Mouse (Mus musculus) adrenal gland, postnatal 10 days (tissue): ENCODE measurements at regions not wholly inside any gene's neighbourhood (a gene's known extent, or its start where the extent isn't known, plus 50 kb on each side); places are given as distances from the start of the nearest gene placed in this dataset.

ENCODE experiments used
- DNase-seq: peaks from one replicate; pipeline ENCODE4 v3.0.0; 2021; ENCODE audit warnings: mixed read lengths

- no peak for DNase-seq
These were observed 385.1 kb upstream of the Mon1b start for GRCm38 (mm10) chr8:113250264-113250663.

GRCm38 (mm10) chr8:113254076-113254475 lies 381.3 kb upstream of the Mon1b start:
- DNase-seq: peak; percentile 28

GRCm38 (mm10) chr8:113259477-113259876 lies 375.9 kb upstream of the Mon1b start:
- DNase-seq: no peak

- no peak for DNase-seq
These were observed 372.1 kb upstream of the Mon1b start for GRCm38 (mm10) chr8:113263296-113263695.

GRCm38 (mm10) chr8:113271262-113271661 lies 364.1 kb upstream of the Mon1b start:
- DNase-seq: no peak

- no peak for DNase-seq
These were observed 335.0 kb upstream of the Mon1b start for GRCm38 (mm10) chr8:113300273-113300843.

- no peak for DNase-seq
These were observed 332.0 kb upstream of the Mon1b start for GRCm38 (mm10) chr8:113303426-113303825.

GRCm38 (mm10) chr8:113317169-113317568 lies 318.2 kb upstream of the Mon1b start:
- peak; percentile 4 for DNase-seq

- no peak for DNase-seq
These were observed 303.8 kb upstream of the Mon1b start for GRCm38 (mm10) chr8:113331576-113331975.

- DNase-seq: peak; percentile 15
These were observed 294.1 kb upstream of the Mon1b start for GRCm38 (mm10) chr8:113341306-113341705.

- DNase-seq: peak; percentile 25
These were observed 273.5 kb upstream of the Mon1b start for GRCm38 (mm10) chr8:113361900-113362299.

- DNase-seq: no peak
These were observed 271.2 kb upstream of the Mon1b start for GRCm38 (mm10) chr8:113364181-113364580.

- DNase-seq: no peak
These were observed 251.9 kb upstream of the Mon1b start for GRCm38 (mm10) chr8:113383517-113383916.

GRCm38 (mm10) chr8:113383974-113384373 lies 251.4 kb upstream of the Mon1b start:
- DNase-seq: no peak

GRCm38 (mm10) chr8:113389504-113389903 lies 245.9 kb upstream of the Mon1b start:
- DNase-seq: no peak

GRCm38 (mm10) chr8:113390038-113390437 lies 245.3 kb upstream of the Mon1b start:
- DNase-seq: no peak

- no peak for DNase-seq
These were observed 241.1 kb upstream of the Mon1b start for GRCm38 (mm10) chr8:113394319-113394718.

- DNase-seq: peak; percentile 5
These were observed 230.2 kb upstream of the Mon1b start for GRCm38 (mm10) chr8:113405158-113405557.

GRCm38 (mm10) chr8:113419352-113419751 lies 216.0 kb upstream of the Mon1b start:
- no peak for DNase-seq

GRCm38 (mm10) chr8:113422651-113423050 lies 212.7 kb upstream of the Mon1b start:
- no peak for DNase-seq

GRCm38 (mm10) chr8:113439088-113439487 lies 196.3 kb upstream of the Mon1b start:
- no peak for DNase-seq

GRCm38 (mm10) chr8:113454022-113454421 lies 181.4 kb upstream of the Mon1b start:
- no peak for DNase-seq

- no peak for DNase-seq
These were observed 170.8 kb upstream of the Mon1b start for GRCm38 (mm10) chr8:113464625-113465024.

- no peak for DNase-seq
These were observed 170.2 kb upstream of the Mon1b start for GRCm38 (mm10) chr8:113465156-113465555.

- DNase-seq: no peak
These were observed 168.7 kb upstream of the Mon1b start for GRCm38 (mm10) chr8:113466683-113467082.
